Mouse (Mus musculus) thymus, adult 2 months (tissue): ENCODE results near the gene Ist1.

Source experiments
- CTCF ChIP-seq: fragments of 200-500 bp; IDR thresholded peaks from 2 replicates; pipeline ENCODE4 v1.5.1; 2012; ENCODE audit warnings: mild to moderate bottlenecking, control low read depth, low read length, moderate library complexity, borderline replicate concordance; ENCODE audit not compliant: control insufficient read depth, poor library complexity, insufficient read depth; ENCODE audit errors: extremely low read depth
- POLR2A ChIP-seq: fragments of 200-500 bp; IDR thresholded peaks from 2 replicates; pipeline ENCODE4 v1.6.1; 2012; ENCODE audit warnings: mild to moderate bottlenecking, low read length, control low read depth, moderate library complexity; ENCODE audit not compliant: control insufficient read depth, poor library complexity, insufficient read depth; ENCODE audit errors: extremely low read depth

DNA sequence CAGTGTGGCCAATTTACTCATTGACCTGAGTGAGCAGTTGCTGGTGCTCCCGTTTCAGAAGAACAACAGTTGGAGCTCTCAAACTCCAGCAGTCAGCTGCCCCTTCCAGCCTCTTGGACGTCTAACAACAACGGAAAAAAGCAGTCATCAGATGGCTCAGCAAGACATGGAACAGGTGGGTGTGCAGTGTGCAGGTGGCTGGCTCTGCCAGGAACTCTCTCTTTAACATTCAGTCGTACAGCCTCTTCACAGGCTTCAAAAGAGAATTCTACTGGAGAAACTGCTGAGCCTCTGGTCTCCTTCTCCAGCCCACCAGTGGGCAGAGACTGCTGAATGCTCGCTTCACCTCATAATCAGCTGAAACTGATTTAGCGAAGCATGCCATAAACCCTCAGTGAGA lies 64.4 kb downstream of the Ist1 start:
- no peak for TF ChIP-seq CTCF
- TF ChIP-seq POLR2A: no peak
